Mouse (Mus musculus) C2C12 (cell line): ENCODE measurements around the gene Cops3.

Experiments used
- CEBPB ChIP-seq: IDR thresholded peaks from one replicate; pipeline ENCODE4 v1.6.1; 2011; ENCODE audit warnings: low read depth, mild to moderate bottlenecking, control low read depth, moderate library complexity
- CTCF ChIP-seq: IDR thresholded peaks from one replicate; pipeline ENCODE4 v1.5.1; 2011; ENCODE audit not compliant: control insufficient read depth, insufficient read depth, insufficient read length
- FOSL1 ChIP-seq: IDR thresholded peaks from one replicate; pipeline ENCODE4 v1.8.0; 2011; ENCODE audit warnings: mild to moderate bottlenecking, low read length; ENCODE audit not compliant: poor library complexity, insufficient read depth, severe bottlenecking
- MAX ChIP-seq: IDR thresholded peaks from one replicate; pipeline ENCODE4 v1.6.1; 2011; ENCODE audit warnings: mild to moderate bottlenecking, control low read depth
- MYOD1 ChIP-seq: IDR thresholded peaks from one replicate; pipeline ENCODE4 v1.6.1; 2011; ENCODE audit warnings: low read depth; ENCODE audit not compliant: control insufficient read depth, insufficient read length
- MYOG ChIP-seq: IDR thresholded peaks from one replicate; pipeline ENCODE4 v1.6.1; 2011; ENCODE audit not compliant: control insufficient read depth, insufficient read length; ENCODE audit errors: extremely low read depth
- USF1 ChIP-seq: IDR thresholded peaks from one replicate; pipeline ENCODE4 v1.6.1; 2011; ENCODE audit warnings: low read depth, mild to moderate bottlenecking, control low read depth, moderate library complexity

DNA sequence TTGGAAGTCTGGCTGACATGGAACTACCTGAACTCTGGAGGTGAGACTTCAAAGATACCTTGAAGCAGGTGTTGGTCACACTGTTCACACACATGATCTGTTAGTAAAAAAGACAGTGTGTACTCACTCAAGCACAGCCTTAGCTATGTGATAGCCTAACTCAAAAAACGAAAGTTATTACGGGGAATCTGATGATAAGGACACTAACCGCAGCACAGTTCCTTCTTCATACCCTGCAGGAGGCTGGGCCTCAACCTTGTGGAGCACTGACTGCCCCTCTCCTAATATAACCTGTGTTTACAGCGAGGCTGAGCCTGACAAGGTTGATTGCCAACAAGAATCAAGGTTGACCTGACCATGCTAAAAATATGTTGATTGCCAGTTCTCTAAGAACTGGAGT, 65.1 kb downstream of the Cops3 start:
- no peak for TF ChIP-seq MAX
- TF ChIP-seq CTCF: no peak
- no peak for TF ChIP-seq MYOG
- no peak for TF ChIP-seq USF1
- TF ChIP-seq CEBPB: no peak
- no peak for TF ChIP-seq MYOD1
- no peak for TF ChIP-seq FOSL1
